In genomic region chr4:149727636-149728035, GRCm38 (mm10) we compare ENCODE assay signal across 12 mouse cellular contexts.
"Had no signal": no experiment of that assay in that cellular context is flagged by ENCODE, and none has a peak within 500 bp of the region (broad histone marks: within the 10 kb centered on the region; RNA-seq: fewer than 3 reads in every experiment).

No protein-coding gene starts in this region.

- H3K4me2 ChIP-seq: lung, embryonic 14.5 days; midbrain, embryonic 11.5 days; midbrain, embryonic 13.5 days; midbrain, embryonic 15.5 days; neural tube, embryonic 12.5 days; stomach, embryonic 15.5 days had no signal

- H3K4me3 ChIP-seq: midbrain, embryonic 13.5 days; midbrain, embryonic 15.5 days; neural tube, embryonic 12.5 days; stomach, embryonic 15.5 days had no signal

- H3K27ac ChIP-seq: midbrain, embryonic 13.5 days; midbrain, embryonic 15.5 days; neural tube, embryonic 12.5 days; stomach, embryonic 15.5 days; stomach, postnatal 0 days had no signal

- H3K9me3 ChIP-seq: midbrain, embryonic 13.5 days; midbrain, embryonic 15.5 days; neural tube, embryonic 12.5 days; stomach, embryonic 15.5 days had no signal

- DNase-seq: lung, embryonic 14.5 days; lung, postnatal 10 days; right cerebral cortex, postnatal 14 days; thymus, adult 2 months; thymus, postnatal 25 days; thymus, postnatal 4 days had no signal

- H3K27me3 ChIP-seq: midbrain, embryonic 13.5 days; midbrain, embryonic 15.5 days; neural tube, embryonic 12.5 days; stomach, embryonic 15.5 days had no signal

- ATAC-seq: midbrain, embryonic 13.5 days; midbrain, embryonic 15.5 days had no signal

- H3K9ac ChIP-seq: lung, embryonic 14.5 days; midbrain, embryonic 13.5 days; midbrain, embryonic 15.5 days; neural tube, embryonic 12.5 days; stomach, embryonic 15.5 days had no signal
